Mouse (Mus musculus): ENCODE data around the gene Tbc1d22b.

DNA sequence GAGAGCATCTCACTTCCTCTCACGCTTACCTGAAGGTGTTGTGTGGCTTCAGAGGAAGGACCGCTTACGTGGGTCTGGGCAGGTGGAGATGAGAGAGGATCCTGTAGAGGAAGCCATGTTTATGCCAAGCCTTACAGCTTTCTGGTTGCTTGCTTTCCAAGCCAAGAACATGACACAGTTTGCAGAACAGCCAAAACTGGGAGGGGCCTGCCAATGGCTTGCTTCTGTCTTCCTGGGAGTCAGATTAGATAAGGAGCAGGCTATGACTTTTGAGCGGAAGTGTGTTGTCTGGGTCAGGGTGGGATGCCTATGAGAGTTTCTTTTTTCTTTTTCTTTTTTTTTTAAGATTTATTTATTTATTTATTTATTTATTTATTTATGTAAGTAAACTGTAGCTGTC is 87.8 kb downstream of the Tbc1d22b start:
- TF ChIP-seq GATA1 (IDR thresholded peaks at IDR 0.05; ENCODE audit: borderline replicate concordance, low read length) (no peak), FLI1 (IDR thresholded peaks at IDR 0.05; ENCODE audit: low read length) (no peak)
